Mouse (Mus musculus) spleen, adult 2 months (tissue): ENCODE measurements around the gene Gm42742. TPM values are rescaled to one million over a fixed set of nuclear protein-coding genes. Genes with fewer than 3 reads are reported as not detected.

Experiments
- DNase-seq, 2 experiments: peaks; one replicate each; pipeline versions ENCODE4 v3.0.0 to v3.0.0-alpha.2; 2012 to 2021; ENCODE audit warnings: low spot score in 2 of 2, low read depth in 1 of 2
- H3K27ac ChIP-seq: fragments of 200-500 bp; 2 replicates; pipeline ENCODE4 v1.5.1; 2012; ENCODE audit warnings: low read length, inconsistent platforms; ENCODE audit not compliant: insufficient read depth
- H3K27me3 ChIP-seq: fragments of 200-500 bp; 2 replicates; pipeline ENCODE4 v1.6.1; 2012; ENCODE audit warnings: mild to moderate bottlenecking, moderate library complexity, low read length, inconsistent platforms; ENCODE audit not compliant: control insufficient read depth, insufficient read depth
- H3K36me3 ChIP-seq: fragments of 200-500 bp; 2 replicates; pipeline ENCODE4 v1.6.1; 2012; ENCODE audit warnings: mild to moderate bottlenecking, low read length, inconsistent platforms; ENCODE audit not compliant: control insufficient read depth, insufficient read depth
- H3K4me1 ChIP-seq: fragments of 200-500 bp; 2 replicates; pipeline ENCODE4 v1.6.1; 2011; ENCODE audit warnings: inconsistent platforms; ENCODE audit not compliant: control insufficient read depth, insufficient read depth, insufficient read length
- H3K4me3 ChIP-seq: fragments of 200-500 bp; 2 replicates; pipeline ENCODE4 v1.5.1; 2011; ENCODE audit warnings: mild to moderate bottlenecking, inconsistent platforms; ENCODE audit not compliant: insufficient read depth, insufficient read length; ENCODE audit errors: extremely low read depth
- CTCF ChIP-seq: fragments of 200-500 bp; IDR thresholded peaks from 2 replicates; pipeline ENCODE4 v1.5.1; 2011; ENCODE audit warnings: mild to moderate bottlenecking, inconsistent platforms; ENCODE audit not compliant: insufficient read depth, insufficient read length, insufficient replicate concordance; ENCODE audit errors: extremely low read depth
- POLR2A ChIP-seq: fragments of 200-500 bp; IDR thresholded peaks from 2 replicates; pipeline ENCODE4 v1.6.1; 2011; ENCODE audit warnings: low read depth, low read length, inconsistent platforms
- WGBS: fragments of 180-500 bp; shearing (Covaris S2); methylation state at CpG from one replicate; pipeline ENCODE4 v1.1.7; 2018; 5-methylcytosine and 5-hydroxymethylcytosine counted together
- polyA plus RNA-seq: library from polyadenylated mRNA; depleted of rRNA; stranded (reverse); fragments of >200 nt; gene quantifications from 2 replicates; pipeline ENCODE4 v1.2.3, GENCODE M21; 2012

Gene Gm42742
- polyA plus RNA-seq, 1 experiment, result 27.8 TPM

- Histone ChIP-seq H3K27ac (peak overlapping the region; percentile 26; the same call in 1 of the 2 replicates), H3K36me3 (peaks cover 16% of the 10 kb centered on the region), H3K27me3 (no peaks in the 10 kb centered on the region), H3K4me1 (peaks cover 37% of the 10 kb centered on the region), H3K4me3 (peak overlapping the region; percentile 43; the same call in 1 of the 2 replicates)
- DNase-seq, result no peak
- TF ChIP-seq POLR2A (no peak), CTCF (no peak)
- WGBS, result 71% methylated on average over 5 of the region's 5 CpGs
Observed at GRCm38 (mm10) chr7:127020491-127020890, 406 bp downstream of the Gm42742 start.

GRCm38 (mm10) chr7:127020031-127020430 lies 866 bp downstream of the Gm42742 start:
- DNase-seq, result no peak
- no peak for TF ChIP-seq POLR2A
- TF ChIP-seq CTCF, result no peak
- 84% methylated on average over 3 of the region's 3 CpGs for WGBS
- peaks cover 17% of the 10 kb centered on the region for H3K36me3 ChIP-seq
- peaks cover 37% of the 10 kb centered on the region for H3K4me1 ChIP-seq
- no peaks in the 10 kb centered on the region for H3K27me3 ChIP-seq
- H3K27ac ChIP-seq, result no peak overlapping the region
- no peak overlapping the region for H3K4me3 ChIP-seq

- TF ChIP-seq POLR2A (no peak), CTCF (no peak)
- H3K4me1 ChIP-seq, result peaks cover 34% of the 10 kb centered on the region
- H3K36me3 ChIP-seq, result peaks cover 17% of the 10 kb centered on the region
- DNase-seq, result no peak
- H3K4me3 ChIP-seq, result no peak overlapping the region
- WGBS, result 79% methylated on average over 14 of the region's 14 CpGs
- H3K27me3 ChIP-seq, result no peaks in the 10 kb centered on the region
- H3K27ac ChIP-seq, result no peak overlapping the region
Observed at GRCm38 (mm10) chr7:127019306-127019960, 1.5 kb downstream of the Gm42742 start.

GRCm38 (mm10) chr7:127018416-127019305 lies 2.2 kb downstream of the Gm42742 start:
- 93% methylated on average over 15 of the region's 15 CpGs for WGBS
- no peaks in the 10 kb centered on the region for H3K27me3 ChIP-seq
- TF ChIP-seq POLR2A, result no peak

GRCm38 (mm10) chr7:127017950-127018345 lies 2.9 kb downstream of the Gm42742 start:
- Histone ChIP-seq H3K36me3 (peaks cover 7% of the 10 kb centered on the region), H3K4me3 (no peak overlapping the region), H3K4me1 (peaks cover 25% of the 10 kb centered on the region), H3K27ac (0 out of 2 replicates have a peak overlapping the region, but pooled peaks have one; percentile 4), H3K27me3 (no peaks in the 10 kb centered on the region)
- DNase-seq, result no peak
- TF ChIP-seq POLR2A (no peak), CTCF (no peak)
- 82% methylated on average over 6 of the region's 6 CpGs for WGBS

More at GRCm38 (mm10) chr7:127018416-127019305, 2.2 kb downstream of the Gm42742 start:
- peaks cover 26% of the 10 kb centered on the region for H3K4me1 ChIP-seq
- peaks cover 14% of the 10 kb centered on the region for H3K36me3 ChIP-seq
- no peak for DNase-seq
- H3K4me3 ChIP-seq, result no peak overlapping the region
- H3K27ac ChIP-seq, result no peak overlapping the region

GRCm38 (mm10) chr7:127016971-127017949 lies 3.6 kb downstream of the Gm42742 start, which contains the start of gene Pagr1a:
Pagr1a (minus strand) TSS chr7:127017352.
- WGBS, result 3% methylated on average over 39 of the region's 39 CpGs
- peaks cover 22% of the 10 kb centered on the region for H3K4me1 ChIP-seq
- H3K27ac ChIP-seq, result peak within 1 kb of the TSS; percentile 93
- peak; percentile 50; the same call in 1 of the 2 replicates for TF ChIP-seq POLR2A
- TF ChIP-seq CTCF, result peak; percentile 76
- peak; percentile 97 to 99 for DNase-seq
- H3K27me3 ChIP-seq, result no peaks in the 10 kb centered on the region
- peaks cover 3% of the 10 kb centered on the region for H3K36me3 ChIP-seq
- H3K4me3 ChIP-seq, result peak within 1 kb of the TSS; percentile 76
